Mouse (Mus musculus) heart, adult 2 months (tissue): Measurements from ENCODE around the gene Olfr463.

Source experiments
- EP300 ChIP-seq: fragments of 200-500 bp; IDR thresholded peaks from 2 replicates; pipeline ENCODE4 v1.6.1; 2011; ENCODE audit warnings: low read depth, low read length, control low read depth; ENCODE audit not compliant: insufficient read depth
- POLR2A ChIP-seq: fragments of 200-500 bp; IDR thresholded peaks from 2 replicates; pipeline ENCODE4 v1.6.1; 2011; ENCODE audit warnings: mild to moderate bottlenecking, low read depth, low read length, control low read depth; ENCODE audit not compliant: insufficient read depth

GRCm38 (mm10) chr11:87883493-87883892, 13.7 kb downstream of the Olfr463 start:
- no peak for TF ChIP-seq POLR2A
- TF ChIP-seq EP300 = no peak
